Mouse (Mus musculus) neural tube, embryonic 15.5 days (tissue): ENCODE data around the gene Chmp2a. TPM values are rescaled to one million over a fixed set of nuclear protein-coding genes. Genes with fewer than 3 reads are reported as not detected.
A peak's percentile ranks its signal among the peaks of the same experiment; 100 is the strongest.

Experiments used
- ATAC-seq: fragments of 200-750 bp; cut with Nextera tagmentation; 2 replicates; pipeline ENCODE4 v1.8.0; 2017; ENCODE audit warnings: mild to moderate bottlenecking, moderate TSS enrichment, moderate library complexity; ENCODE audit not compliant: low FRiP score
- H3K27ac ChIP-seq: fragments of 300-500 bp; sonication (generic); replicated peaks from 2 replicates; pipeline ENCODE4 v1.5.1; 2015; ENCODE audit warnings: mild to moderate bottlenecking, inconsistent platforms
- H3K27me3 ChIP-seq: fragments of 300-500 bp; sonication (generic); replicated peaks from 2 replicates; pipeline ENCODE4 v1.6.1; 2015; ENCODE audit warnings: inconsistent platforms
- H3K36me3 ChIP-seq: fragments of 300-500 bp; sonication (generic); 2 replicates; pipeline ENCODE4 v1.6.1; 2015; ENCODE audit warnings: inconsistent platforms
- H3K4me1 ChIP-seq: fragments of 300-500 bp; sonication (generic); 2 replicates; pipeline ENCODE4 v1.6.1; 2015; ENCODE audit warnings: inconsistent platforms
- H3K4me2 ChIP-seq: fragments of 300-500 bp; sonication (generic); 2 replicates; pipeline ENCODE4 v1.6.1; 2015; ENCODE audit warnings: inconsistent platforms, mild to moderate bottlenecking, moderate library complexity
- H3K4me3 ChIP-seq: fragments of 300-500 bp; sonication (generic); replicated peaks from 2 replicates; pipeline ENCODE4 v1.5.1; 2015; ENCODE audit warnings: mild to moderate bottlenecking, inconsistent platforms
- H3K9ac ChIP-seq: fragments of 300-500 bp; sonication (generic); replicated peaks from 2 replicates; pipeline ENCODE4 v1.6.1; 2015; ENCODE audit warnings: mild to moderate bottlenecking, inconsistent platforms
- H3K9me3 ChIP-seq: fragments of 300-500 bp; sonication (generic); replicated peaks from 2 replicates; pipeline ENCODE4 v1.6.1; 2016; ENCODE audit warnings: inconsistent platforms
- WGBS: fragments of 180-500 bp; shearing (Covaris S2); methylation state at CpG from one replicate; pipeline ENCODE4 v1.1.7; 2015; ENCODE audit warnings: mixed read lengths; 5-methylcytosine and 5-hydroxymethylcytosine counted together
- polyA plus RNA-seq: library from polyadenylated mRNA; unstranded; fragments of >200 nt; fragmentation: Nextera tagmentation; extraction: Ambion mirVana; gene quantifications from 2 replicates; pipeline ENCODE4 v1.2.1, GENCODE M21; 2015

Gene Chmp2a
- polyA plus RNA-seq, 1 experiment from 2014 or later = 170 TPM

DNA sequence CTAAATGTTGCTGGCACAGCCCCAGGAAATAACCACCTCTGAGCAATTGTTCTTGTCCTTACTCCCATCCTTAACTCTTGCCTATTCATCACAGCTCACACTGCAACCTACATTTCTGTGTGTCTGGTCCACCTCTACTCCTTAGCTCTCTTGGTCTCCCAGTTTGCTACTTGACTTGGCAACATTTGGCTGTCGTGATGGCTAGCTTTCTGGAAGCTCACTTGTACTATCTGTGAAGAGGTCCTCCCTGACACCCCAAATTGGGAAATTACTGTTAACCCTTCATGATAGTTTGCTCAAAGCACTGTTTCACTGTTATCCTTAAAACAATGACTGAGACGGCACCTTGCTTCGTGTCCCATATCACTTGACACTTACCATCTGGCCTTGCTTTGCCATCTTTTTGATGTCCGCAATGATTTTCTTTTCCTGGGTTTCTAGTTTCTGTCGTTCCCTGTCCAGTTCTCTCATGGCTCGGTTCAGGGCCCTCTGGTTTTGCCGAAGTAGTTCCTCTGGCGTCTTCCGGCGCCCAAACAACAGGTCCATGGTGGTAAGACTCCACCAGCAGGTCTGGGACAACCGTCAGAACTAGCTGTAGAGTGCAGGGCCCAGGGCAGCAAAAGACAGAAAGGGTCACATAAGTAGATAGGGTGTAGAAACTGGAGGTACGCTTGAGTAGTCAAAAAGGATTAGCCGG, 1.0 kb downstream of the Chmp2a start:
- Histone ChIP-seq H3K4me3 (peak overlapping the region; percentile 62), H3K9ac (peak overlapping the region; percentile 68), H3K27ac (peak overlapping the region; percentile 96), H3K4me2 (peak overlapping the region; percentile 93), H3K36me3 (peaks cover 62% of the 10 kb centered on the region), H3K4me1 (peaks cover 46% of the 10 kb centered on the region), H3K9me3 (no peaks in the 10 kb centered on the region), H3K27me3 (no peaks in the 10 kb centered on the region)
- ATAC-seq = no peak
- WGBS = 49% methylated on average over 13 of the region's 13 CpGs

DNA sequence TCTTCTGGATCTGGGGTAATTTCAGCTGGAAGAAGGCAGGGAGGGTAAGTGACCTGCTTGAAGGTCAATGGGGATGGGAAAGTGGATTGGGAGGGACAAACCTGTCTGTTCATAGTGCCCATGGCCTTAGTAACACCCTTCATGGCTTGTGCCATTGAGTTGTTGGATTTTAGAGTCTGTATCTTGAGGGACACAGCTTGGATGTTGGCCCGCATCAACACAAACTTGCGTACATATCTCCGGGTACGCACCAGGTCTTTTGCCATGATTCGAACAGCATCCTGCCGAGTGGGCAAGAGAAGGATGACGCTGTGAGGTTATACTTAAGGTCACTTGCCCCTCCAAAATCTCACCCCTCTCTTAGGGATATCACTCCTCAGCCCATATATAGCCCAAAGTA, 2.1 kb downstream of the Chmp2a start:
- no peak overlapping the region for H3K27ac ChIP-seq
- 96% methylated on average over 7 of the region's 7 CpGs for WGBS

DNA sequence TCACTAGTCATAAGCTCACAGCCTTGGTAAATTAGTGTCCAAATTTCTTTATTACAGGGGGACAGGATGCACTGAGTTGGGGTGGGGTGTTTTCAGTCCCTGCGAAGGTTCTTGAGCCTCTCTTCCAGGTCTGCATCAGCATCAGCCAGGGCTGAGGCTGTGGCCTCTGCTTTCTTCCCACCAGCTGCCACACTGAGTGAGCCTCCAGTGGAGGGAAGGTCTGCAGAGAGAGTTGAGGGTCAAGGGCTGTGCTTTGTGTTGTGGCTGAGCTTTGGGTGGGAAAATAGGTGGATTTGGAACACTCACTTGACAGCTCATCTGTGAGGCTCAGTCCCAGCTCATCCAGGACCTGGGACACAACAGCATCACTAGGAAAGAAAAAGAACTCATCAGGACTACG, 2.6 kb downstream of the Chmp2a start:
- Histone ChIP-seq H3K27ac (no peak overlapping the region), H3K27me3 (no peaks in the 10 kb centered on the region), H3K36me3 (peaks cover 78% of the 10 kb centered on the region), H3K9ac (0 out of 2 replicates have a peak overlapping the region, but pooled peaks have one; percentile 10), H3K4me1 (peaks cover 46% of the 10 kb centered on the region), H3K9me3 (no peaks in the 10 kb centered on the region), H3K4me3 (no peak overlapping the region; the same call in 1 of the 2 replicates), H3K4me2 (no peak overlapping the region)
- ATAC-seq = no peak
- 90% methylated on average over 2 of the region's 2 CpGs for WGBS

More for the DNA sequence above, 2.1 kb downstream of the Chmp2a start:
- H3K36me3 ChIP-seq = peaks cover 73% of the 10 kb centered on the region
- H3K27me3 ChIP-seq = no peaks in the 10 kb centered on the region
- no peak overlapping the region for H3K4me3 ChIP-seq
- 0 out of 2 replicates have a peak overlapping the region, but pooled peaks have one; percentile 10 for H3K9ac ChIP-seq
- H3K9me3 ChIP-seq = no peaks in the 10 kb centered on the region
- H3K4me1 ChIP-seq = peaks cover 44% of the 10 kb centered on the region
- no peak for ATAC-seq
- H3K4me2 ChIP-seq = no peak overlapping the region

DNA sequence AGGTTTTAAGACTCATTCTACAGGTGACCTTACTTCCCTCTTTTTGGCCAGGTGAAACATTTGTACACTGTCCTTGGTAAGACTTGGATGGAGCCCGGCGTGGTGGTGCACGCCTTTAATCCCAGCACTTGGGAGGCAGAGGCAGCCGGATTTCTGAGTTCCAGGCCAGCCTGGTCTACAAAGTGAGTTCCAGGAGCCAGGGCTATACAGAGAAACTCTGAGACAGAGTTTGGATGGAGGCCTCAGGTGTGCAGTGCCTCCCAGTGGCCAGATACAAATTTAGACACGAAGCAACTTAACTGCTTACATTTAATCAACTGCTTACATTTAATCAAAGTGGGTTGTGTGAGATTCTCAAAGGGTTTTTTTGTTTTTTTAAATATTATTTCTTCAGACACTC, 3.5 kb downstream of the Chmp2a start:
- WGBS = 66% methylated on average over 5 of the region's 5 CpGs
- peaks cover 83% of the 10 kb centered on the region for H3K36me3 ChIP-seq
- ATAC-seq = no peak
- H3K4me3 ChIP-seq = no peak overlapping the region
- H3K27ac ChIP-seq = no peak overlapping the region
- H3K9me3 ChIP-seq = no peaks in the 10 kb centered on the region
- H3K4me1 ChIP-seq = peaks cover 46% of the 10 kb centered on the region
- H3K9ac ChIP-seq = no peak overlapping the region
- no peaks in the 10 kb centered on the region for H3K27me3 ChIP-seq
- no peak overlapping the region for H3K4me2 ChIP-seq

DNA sequence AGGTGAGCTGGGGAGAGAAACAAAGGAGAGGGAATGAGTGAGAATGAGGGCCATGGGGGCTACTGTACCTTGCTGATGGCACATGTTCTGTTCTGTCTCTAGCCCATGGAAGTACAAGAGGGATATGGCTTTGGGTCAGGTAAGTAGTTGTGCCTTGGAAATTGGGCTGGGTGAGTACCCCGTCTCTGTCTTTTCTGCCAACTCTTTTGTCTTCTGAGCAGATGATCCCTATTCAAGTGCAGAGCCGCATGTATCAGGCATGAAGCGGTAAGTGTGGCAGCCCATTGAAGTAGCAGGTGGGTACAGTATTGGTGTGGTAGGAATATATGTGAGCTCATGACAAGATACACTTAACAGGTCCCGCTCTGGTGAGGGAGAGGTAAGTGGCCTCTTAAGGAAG, 5.6 kb downstream of the Chmp2a start:
- no peaks in the 10 kb centered on the region for H3K27me3 ChIP-seq
- 93% methylated on average over 4 of the region's 4 CpGs for WGBS
- ATAC-seq = no peak
- no peaks in the 10 kb centered on the region for H3K9me3 ChIP-seq
- H3K4me3 ChIP-seq = no peak overlapping the region
- H3K9ac ChIP-seq = no peak overlapping the region
- no peak overlapping the region for H3K4me2 ChIP-seq
- no peak overlapping the region for H3K27ac ChIP-seq
- H3K36me3 ChIP-seq = peaks cover 74% of the 10 kb centered on the region
- H3K4me1 ChIP-seq = peaks cover 39% of the 10 kb centered on the region

DNA sequence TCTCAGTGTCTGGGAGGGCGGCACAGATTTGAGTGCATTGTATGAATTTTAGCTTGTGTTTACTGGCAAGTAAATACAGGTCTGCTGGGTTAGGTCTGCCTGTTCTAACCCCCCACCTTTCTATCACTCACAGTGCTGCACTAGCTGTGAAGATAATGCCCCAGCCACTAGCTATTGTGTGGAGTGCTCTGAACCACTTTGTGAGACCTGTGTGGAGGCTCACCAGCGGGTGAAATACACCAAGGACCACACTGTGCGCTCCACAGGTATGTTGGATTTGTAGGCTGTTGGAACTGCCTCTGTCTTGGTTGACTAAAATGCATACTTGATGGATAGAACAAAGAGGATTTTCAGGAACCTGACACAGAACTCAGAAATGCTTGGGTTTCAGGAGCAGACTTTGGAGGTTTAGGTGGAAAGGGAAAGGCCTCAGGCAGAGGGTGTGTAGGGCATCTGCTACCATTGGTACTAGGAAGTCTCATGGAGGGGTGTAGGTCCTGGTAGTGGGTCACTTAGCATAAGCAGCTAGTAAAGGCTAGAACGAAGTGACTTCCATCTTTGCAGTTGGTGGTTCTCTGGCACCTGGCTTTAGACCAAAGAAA, 9.0 kb downstream of the Chmp2a start:
- Histone ChIP-seq H3K9ac (peak overlapping the region; percentile 94), H3K4me3 (peak overlapping the region; percentile 78), H3K4me1 (peaks cover 33% of the 10 kb centered on the region), H3K9me3 (no peaks in the 10 kb centered on the region), H3K36me3 (peaks cover 50% of the 10 kb centered on the region), H3K27ac (peak overlapping the region; percentile 99), H3K4me2 (peak overlapping the region; percentile 93), H3K27me3 (no peaks in the 10 kb centered on the region)
- 31% methylated on average over 4 of the region's 4 CpGs for WGBS
- no peak for ATAC-seq

DNA sequence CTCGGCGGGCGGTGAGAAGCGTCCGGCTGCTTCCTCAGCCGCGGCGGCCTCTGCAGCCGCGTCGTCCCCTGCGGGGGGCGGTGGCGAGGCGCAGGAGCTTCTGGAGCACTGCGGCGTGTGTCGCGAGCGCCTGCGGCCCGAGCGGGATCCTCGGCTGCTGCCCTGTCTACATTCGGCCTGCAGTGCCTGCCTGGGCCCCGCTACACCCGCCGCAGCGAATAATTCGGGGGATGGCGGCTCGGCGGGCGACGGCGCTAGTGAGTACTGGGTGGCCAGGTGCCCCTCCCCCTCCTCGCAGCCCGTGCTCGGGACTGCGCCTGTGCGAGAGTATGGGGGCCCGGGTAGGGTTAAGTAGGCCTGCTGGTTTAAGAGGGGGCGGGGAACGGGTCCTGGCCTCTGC, 9.8 kb downstream of the Chmp2a start:
- peak overlapping the region; percentile 94 for H3K9ac ChIP-seq
- no peaks in the 10 kb centered on the region for H3K27me3 ChIP-seq
- H3K4me3 ChIP-seq = peak overlapping the region; percentile 78
- WGBS = 0% methylated on average over 29 of the region's 44 CpGs
- peaks cover 41% of the 10 kb centered on the region for H3K36me3 ChIP-seq
- H3K4me2 ChIP-seq = peak overlapping the region; percentile 93
- H3K4me1 ChIP-seq = peaks cover 33% of the 10 kb centered on the region
- ATAC-seq = peak; percentile 73
- no peaks in the 10 kb centered on the region for H3K9me3 ChIP-seq
- peak overlapping the region; percentile 99 for H3K27ac ChIP-seq

DNA sequence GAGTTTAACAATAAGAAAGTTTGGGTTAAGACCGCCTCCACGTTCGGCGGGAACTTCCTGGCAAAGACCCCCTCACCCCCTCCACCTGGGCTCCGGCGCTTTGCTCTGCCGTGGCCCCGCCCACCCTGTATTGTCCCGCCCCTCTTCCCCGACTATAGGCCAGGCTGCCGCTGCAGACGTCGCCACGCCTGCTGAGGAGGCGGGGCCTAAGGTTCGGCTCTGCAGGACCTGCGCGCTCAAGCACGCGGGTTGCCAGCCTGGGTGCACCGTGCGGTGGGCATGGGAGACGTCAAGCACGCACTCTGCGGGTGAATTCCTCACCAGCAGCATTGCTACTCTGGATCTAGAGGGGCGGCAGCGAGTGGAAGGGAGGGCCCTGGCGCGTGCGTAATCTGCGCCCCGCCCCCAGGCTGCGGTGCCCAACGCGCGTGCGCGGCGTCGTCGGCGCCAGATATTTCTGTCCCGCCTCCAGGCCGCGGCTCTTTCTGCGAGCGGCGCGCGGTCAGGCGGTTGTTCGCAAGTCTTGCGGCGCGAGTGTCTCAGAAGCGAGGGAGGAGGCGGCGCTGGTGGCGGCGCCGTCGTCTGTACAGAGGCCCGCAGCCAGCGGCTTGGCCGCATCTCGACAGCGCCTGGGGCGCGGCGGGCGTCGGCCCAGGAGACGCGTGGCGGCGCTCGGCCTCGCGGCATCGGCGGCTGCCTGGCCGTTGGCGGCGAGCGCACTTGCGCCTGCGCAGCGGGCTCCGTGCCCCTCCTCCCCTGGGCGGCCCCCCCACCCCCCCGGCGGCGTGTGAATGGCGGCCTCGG, 10.5 kb downstream of the Chmp2a start:
- under 1% methylated on average over 74 of the region's 95 CpGs for WGBS
- H3K36me3 ChIP-seq = peaks cover 35% of the 10 kb centered on the region
- H3K27ac ChIP-seq = peak overlapping the region; percentile 99
- peak; percentile 89 for ATAC-seq
- H3K9me3 ChIP-seq = no peaks in the 10 kb centered on the region
- H3K4me2 ChIP-seq = peak overlapping the region; percentile 93
- H3K4me3 ChIP-seq = peak overlapping the region; percentile 78
- H3K4me1 ChIP-seq = peaks cover 33% of the 10 kb centered on the region
- H3K9ac ChIP-seq = peak overlapping the region; percentile 94
- no peaks in the 10 kb centered on the region for H3K27me3 ChIP-seq

DNA sequence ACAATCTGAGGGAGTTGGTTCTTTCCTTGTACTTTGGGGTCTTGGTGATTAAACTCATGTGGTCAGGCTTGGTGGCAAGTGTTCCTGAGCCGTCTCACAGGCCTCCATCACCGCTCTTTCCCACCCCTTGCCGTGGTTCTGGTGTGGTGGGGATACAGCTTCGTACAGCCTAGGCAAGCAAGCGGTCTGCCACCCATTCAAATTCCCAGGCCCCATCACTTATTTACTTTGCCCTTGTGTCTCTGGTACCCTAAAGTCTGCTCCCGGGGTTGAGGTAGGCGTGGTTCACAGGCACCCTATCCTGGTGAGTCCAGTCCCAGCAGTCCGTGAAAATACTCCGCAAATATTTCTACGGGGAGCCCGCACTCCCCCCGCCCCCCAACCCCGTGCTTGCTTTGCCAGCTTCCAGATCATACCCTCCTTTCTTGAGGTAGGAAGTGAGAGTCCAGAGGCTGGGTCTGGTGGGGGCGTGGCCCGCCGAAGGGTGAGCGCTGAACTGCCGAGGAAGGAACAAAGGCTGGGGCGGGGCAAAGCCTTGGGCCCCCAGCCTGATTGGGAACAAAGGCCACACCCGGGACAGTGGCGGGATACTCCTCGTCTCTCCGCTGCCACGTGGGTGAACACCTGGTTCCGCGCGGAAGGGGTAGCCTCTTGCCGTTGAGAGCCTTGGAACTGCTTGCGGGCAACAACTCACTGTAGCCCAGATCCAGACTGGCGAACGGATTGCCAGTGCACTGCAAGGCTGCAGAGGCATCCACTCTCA, 11.7 kb downstream of the Chmp2a start:
- peaks cover 33% of the 10 kb centered on the region for H3K4me1 ChIP-seq
- H3K9me3 ChIP-seq = no peaks in the 10 kb centered on the region
- H3K4me2 ChIP-seq = peak overlapping the region; percentile 93
- H3K27ac ChIP-seq = peak overlapping the region; percentile 99
- H3K4me3 ChIP-seq = peak overlapping the region; percentile 78
- H3K27me3 ChIP-seq = no peaks in the 10 kb centered on the region
- H3K9ac ChIP-seq = peak overlapping the region; percentile 94
- ATAC-seq = peak; percentile 23
- 2% methylated on average over 31 of the region's 31 CpGs for WGBS
- H3K36me3 ChIP-seq = peaks cover 23% of the 10 kb centered on the region

DNA sequence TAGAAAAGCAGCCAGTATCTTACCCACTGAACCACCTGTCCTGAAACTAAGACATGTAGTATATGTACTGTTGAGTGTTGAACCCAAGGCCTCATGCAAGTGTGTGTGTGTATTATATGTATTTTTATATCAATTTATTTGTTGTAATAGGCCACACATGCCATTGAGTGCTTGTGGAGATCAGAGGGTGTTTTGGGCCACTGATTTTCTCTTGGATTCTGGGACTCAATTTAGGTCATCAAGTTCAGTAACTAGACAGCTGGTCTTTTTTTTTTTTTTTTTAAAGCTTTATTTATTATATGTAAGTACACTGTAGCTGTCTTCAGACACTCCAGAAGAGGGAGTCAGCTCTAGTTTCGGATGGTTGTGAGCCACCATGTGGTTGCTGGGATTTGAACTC, 19.4 kb downstream of the Chmp2a start:
- no peak overlapping the region for H3K4me2 ChIP-seq
- H3K9ac ChIP-seq = no peak overlapping the region
- no peak for ATAC-seq
- H3K36me3 ChIP-seq = no peaks in the 10 kb centered on the region
- no peaks in the 10 kb centered on the region for H3K9me3 ChIP-seq
- no peaks in the 10 kb centered on the region for H3K27me3 ChIP-seq
- H3K4me3 ChIP-seq = no peak overlapping the region
- H3K4me1 ChIP-seq = peaks cover 6% of the 10 kb centered on the region
- 81% methylated on average over 1 of the region's 1 CpGs for WGBS
- no peak overlapping the region for H3K27ac ChIP-seq

DNA sequence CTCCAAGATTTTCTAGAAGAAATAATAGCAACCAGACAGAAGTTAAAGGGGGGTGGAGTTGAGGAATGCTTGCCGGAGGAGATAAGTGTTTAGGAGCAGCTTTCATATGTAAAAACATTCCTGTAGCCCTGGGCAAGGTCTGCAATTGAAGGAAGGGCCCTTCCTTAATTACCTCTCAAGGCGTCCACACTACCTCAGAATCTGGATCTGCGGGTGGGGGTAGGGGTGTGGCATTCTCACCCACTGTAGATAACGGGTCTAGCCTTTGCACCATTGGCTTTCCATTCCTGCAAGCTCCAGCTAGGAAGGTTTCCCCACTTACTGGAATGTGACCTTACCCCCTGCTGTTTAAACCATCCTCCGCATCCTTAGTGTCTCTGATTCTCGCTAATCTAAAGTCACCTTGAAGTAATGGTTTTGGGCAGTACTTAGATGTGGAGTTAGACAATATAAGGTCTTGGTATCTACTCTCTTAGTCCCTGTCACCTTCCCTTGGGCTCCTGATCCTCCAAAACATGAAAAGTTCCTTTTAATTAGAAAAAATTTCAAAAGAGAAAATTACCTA, 20.2 kb downstream of the Chmp2a start:
- 34% methylated on average over 6 of the region's 6 CpGs for WGBS
- no peak overlapping the region for H3K9ac ChIP-seq
- ATAC-seq = no peak

More for the DNA sequence above, 20.2 kb downstream of the Chmp2a start:
- no peak overlapping the region for H3K4me3 ChIP-seq
- no peak overlapping the region for H3K4me2 ChIP-seq
- peaks cover 7% of the 10 kb centered on the region for H3K4me1 ChIP-seq
- H3K27me3 ChIP-seq = no peaks in the 10 kb centered on the region
- H3K27ac ChIP-seq = no peak overlapping the region
- H3K9me3 ChIP-seq = no peaks in the 10 kb centered on the region
- H3K36me3 ChIP-seq = no peaks in the 10 kb centered on the region
